Mouse (Mus musculus) C2C12 (cell line): ENCODE results near the gene Dync1li2.

ENCODE experiments used
- CEBPB ChIP-seq: IDR thresholded peaks from one replicate; pipeline ENCODE4 v1.6.1; 2011; ENCODE audit warnings: low read depth, mild to moderate bottlenecking, control low read depth, moderate library complexity
- CTCF ChIP-seq: IDR thresholded peaks from one replicate; pipeline ENCODE4 v1.5.1; 2011; ENCODE audit not compliant: control insufficient read depth, insufficient read depth, insufficient read length
- MYOG ChIP-seq: IDR thresholded peaks from one replicate; pipeline ENCODE4 v1.6.1; 2011; ENCODE audit not compliant: control insufficient read depth, insufficient read length; ENCODE audit errors: extremely low read depth
- USF1 ChIP-seq: IDR thresholded peaks from one replicate; pipeline ENCODE4 v1.6.1; 2011; ENCODE audit warnings: low read depth, mild to moderate bottlenecking, control low read depth, moderate library complexity

GRCm38 (mm10) chr8:104374269-104374668 lies 68.6 kb downstream of the Dync1li2 start:
- no peak for TF ChIP-seq CTCF
- no peak for TF ChIP-seq MYOG
- TF ChIP-seq USF1, result no peak
- TF ChIP-seq CEBPB, result no peak
